Mouse (Mus musculus) liver, adult 2 months (tissue): ENCODE data around the gene Cacnb4. TPM values are rescaled to one million over a fixed set of nuclear protein-coding genes. Genes with fewer than 3 reads are reported as not detected.

Source experiments
- DNase-seq: peaks from one replicate; pipeline ENCODE4 v3.0.0-alpha.2; 2011; ENCODE audit warnings: low read depth, low spot score; ENCODE audit errors: extremely low read depth
- H3K27ac ChIP-seq: fragments of 200-500 bp; replicated peaks from 2 replicates; pipeline ENCODE4 v1.5.1; 2012; ENCODE audit warnings: low read depth, mild to moderate bottlenecking, control low read depth, inconsistent platforms, low read length; ENCODE audit not compliant: insufficient read depth
- H3K27me3 ChIP-seq: fragments of 200-500 bp; 2 replicates; pipeline ENCODE4 v1.6.1; 2012; ENCODE audit warnings: mild to moderate bottlenecking, moderate library complexity, low read length, inconsistent platforms; ENCODE audit not compliant: control insufficient read depth, insufficient read depth
- H3K36me3 ChIP-seq: fragments of 200-500 bp; 2 replicates; pipeline ENCODE4 v1.6.1; 2012; ENCODE audit warnings: low read length, inconsistent platforms; ENCODE audit not compliant: control insufficient read depth, insufficient read depth
- H3K4me1 ChIP-seq: fragments of 200-500 bp; 2 replicates; pipeline ENCODE4 v1.6.1; 2011; ENCODE audit warnings: low read length; ENCODE audit not compliant: control insufficient read depth, insufficient read depth
- H3K4me3 ChIP-seq: fragments of 200-500 bp; 2 replicates; pipeline ENCODE4 v1.5.1; 2011; ENCODE audit warnings: low read depth, mild to moderate bottlenecking, control low read depth, low read length, moderate library complexity; ENCODE audit not compliant: insufficient read depth
- H3K79me2 ChIP-seq: fragments of 200-500 bp; 2 replicates; pipeline ENCODE4 v1.6.1; 2012; ENCODE audit warnings: inconsistent platforms, mild to moderate bottlenecking, low read length, moderate library complexity; ENCODE audit not compliant: control insufficient read depth, insufficient read depth
- H3K9ac ChIP-seq: fragments of 200-500 bp; 2 replicates; pipeline ENCODE4 v1.6.1; 2012; ENCODE audit warnings: low read depth, mild to moderate bottlenecking, control low read depth, inconsistent platforms, low read length
- CTCF ChIP-seq: fragments of 200-500 bp; IDR thresholded peaks from 2 replicates; pipeline ENCODE4 v1.5.1; 2011; ENCODE audit warnings: low read depth, low read length, control low read depth
- POLR2A ChIP-seq: fragments of 200-500 bp; IDR thresholded peaks from 2 replicates; pipeline ENCODE4 v1.6.1; 2011; ENCODE audit warnings: low read length, control low read depth; ENCODE audit not compliant: insufficient read depth; ENCODE audit errors: extremely low read depth
- WGBS: fragments of 180-500 bp; shearing (Covaris S2); methylation state at CpG from one replicate; pipeline ENCODE4 v1.1.7; 2018; 5-methylcytosine and 5-hydroxymethylcytosine counted together
- polyA plus RNA-seq: library from polyadenylated mRNA; depleted of rRNA; stranded (reverse); fragments of >200 nt; gene quantifications from 2 replicates; pipeline ENCODE4 v1.2.3, GENCODE M21; 2012
- total RNA-seq: library from RNA; depleted of rRNA; stranded (reverse); fragments of >200 nt; gene quantifications from 2 replicates; pipeline ENCODE4 v1.2.3, GENCODE M21; 2014

Cacnb4 gene
- total and polyA plus RNA-seq, 2 experiments, result 0.01 TPM; not detected in 1

DNA sequence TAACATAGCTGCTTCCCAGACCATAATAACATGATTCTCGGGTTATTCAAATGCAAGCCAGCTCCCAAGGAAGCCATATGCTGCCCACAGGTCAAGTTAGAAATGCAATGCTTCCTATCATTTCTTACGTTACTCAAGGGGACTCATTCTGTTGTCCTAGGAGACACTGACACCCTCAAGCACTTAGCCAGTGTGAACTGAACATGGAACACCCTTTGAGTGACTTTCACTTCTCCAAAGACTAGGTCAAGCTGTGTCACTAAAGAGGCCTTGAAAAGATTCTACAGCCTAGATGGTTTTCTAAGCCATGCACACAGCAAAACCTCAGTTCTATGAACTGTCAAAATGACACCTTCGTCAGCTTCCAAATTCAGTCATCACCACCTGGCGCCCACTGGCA, 98.9 kb downstream of the Cacnb4 start:
- WGBS, result 81% methylated on average over 4 of the region's 4 CpGs
- no peaks in the 10 kb centered on the region for H3K36me3 ChIP-seq

DNA sequence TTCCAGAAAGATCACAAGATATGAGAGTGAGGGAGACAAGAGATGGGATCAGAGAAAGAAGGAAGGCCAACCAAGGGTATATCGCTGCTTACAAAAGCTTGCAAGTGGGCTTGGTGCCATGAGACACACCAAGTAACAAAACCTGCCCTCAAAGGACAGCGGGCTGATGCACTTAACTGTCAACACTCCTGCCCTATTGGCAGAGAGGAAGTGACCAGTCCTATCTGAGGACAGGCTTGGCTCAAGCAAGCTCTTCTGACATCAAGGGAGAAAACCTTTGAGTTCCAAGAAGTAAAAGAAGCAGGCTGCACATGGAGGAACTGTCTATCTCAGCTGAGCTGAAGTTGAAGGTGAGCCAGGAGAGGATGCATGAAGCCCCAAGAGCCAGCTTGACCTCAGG, 100.1 kb downstream of the Cacnb4 start:
- TF ChIP-seq CTCF (no peak), POLR2A (no peak)
- 31% methylated on average over 2 of the region's 2 CpGs for WGBS
- H3K9ac ChIP-seq, result no peak overlapping the region
- peaks cover 19% of the 10 kb centered on the region for H3K4me1 ChIP-seq
- peak overlapping the region; percentile 53 for H3K27ac ChIP-seq
- H3K27me3 ChIP-seq, result no peaks in the 10 kb centered on the region
- H3K36me3 ChIP-seq, result no peaks in the 10 kb centered on the region
- H3K79me2 ChIP-seq, result no peaks in the 10 kb centered on the region
- no peak overlapping the region for H3K4me3 ChIP-seq
- DNase-seq, result peak; percentile 68

More for the DNA sequence above, 98.9 kb downstream of the Cacnb4 start:
- no peaks in the 10 kb centered on the region for H3K79me2 ChIP-seq
- TF ChIP-seq POLR2A, result no peak
- TF ChIP-seq CTCF, result no peak
- peak; percentile 40 for DNase-seq
- no peak overlapping the region for H3K4me3 ChIP-seq
- H3K4me1 ChIP-seq, result peaks cover 19% of the 10 kb centered on the region
- no peak overlapping the region for H3K9ac ChIP-seq
- 0 out of 2 replicates have a peak overlapping the region, but pooled peaks have one; percentile 6 for H3K27ac ChIP-seq
- no peaks in the 10 kb centered on the region for H3K27me3 ChIP-seq

DNA sequence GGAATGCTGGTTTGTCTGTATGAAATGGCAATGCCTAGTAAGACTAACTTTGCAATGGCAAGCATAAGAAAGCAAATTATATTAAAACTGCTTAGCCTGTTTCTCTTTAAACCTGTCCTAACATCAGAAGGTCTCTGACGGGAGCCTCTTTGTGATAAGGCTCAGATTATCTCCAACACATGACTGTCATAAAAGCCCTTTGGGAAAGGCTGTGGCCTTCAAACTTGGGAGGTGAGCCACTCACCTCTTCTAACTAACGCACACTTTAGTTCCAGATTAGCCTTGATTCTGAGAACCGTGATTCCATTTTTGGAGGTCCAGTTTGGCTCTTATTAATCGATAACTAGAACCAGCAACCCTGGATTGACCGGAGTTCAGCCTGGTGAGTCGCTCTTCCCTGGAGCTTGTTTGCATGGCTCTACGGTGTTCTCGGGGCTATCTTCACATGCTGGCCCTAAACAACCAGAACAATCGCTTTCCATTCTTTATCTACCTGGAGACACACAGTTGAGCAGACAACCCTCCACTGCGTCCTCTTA, 100.9 kb downstream of the Cacnb4 start:
- Histone ChIP-seq H3K9ac (no peak overlapping the region), H3K36me3 (no peaks in the 10 kb centered on the region), H3K27ac (peak overlapping the region; percentile 67), H3K4me1 (peaks cover 19% of the 10 kb centered on the region), H3K79me2 (no peaks in the 10 kb centered on the region), H3K27me3 (no peaks in the 10 kb centered on the region), H3K4me3 (peak overlapping the region; percentile 18; the same call in 1 of the 2 replicates)
- WGBS, result 29% methylated on average over 10 of the region's 10 CpGs
- DNase-seq, result peak; percentile 92
- TF ChIP-seq CTCF, result no peak
- no peak for TF ChIP-seq POLR2A

DNA sequence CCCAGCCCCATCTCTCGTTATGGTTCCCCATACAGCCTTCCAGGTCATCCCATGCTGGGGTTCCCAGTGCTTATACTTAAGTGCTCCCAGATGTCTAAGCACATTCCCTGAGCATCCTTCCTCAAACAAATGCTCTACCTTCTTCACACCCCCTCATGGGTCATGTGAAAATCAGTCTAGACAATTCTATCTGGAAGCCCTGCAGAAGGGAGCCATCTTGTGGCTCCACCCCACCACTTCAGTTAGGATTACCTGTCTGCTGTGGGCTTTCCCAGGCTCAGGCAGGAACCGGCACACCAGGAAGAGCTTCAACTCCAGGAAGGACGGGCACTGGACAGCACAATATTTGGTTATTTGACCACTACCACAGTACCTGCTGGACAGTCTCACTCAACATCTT, 101.7 kb downstream of the Cacnb4 start:
- Histone ChIP-seq H3K4me3 (no peak overlapping the region), H3K27me3 (no peaks in the 10 kb centered on the region), H3K27ac (no peak overlapping the region), H3K9ac (no peak overlapping the region), H3K79me2 (no peaks in the 10 kb centered on the region), H3K36me3 (no peaks in the 10 kb centered on the region), H3K4me1 (peaks cover 19% of the 10 kb centered on the region)
- WGBS, result 70% methylated on average over 3 of the region's 3 CpGs
- DNase-seq, result peak; percentile 17
- TF ChIP-seq CTCF, result peak; percentile 44
- TF ChIP-seq POLR2A, result no peak

DNA sequence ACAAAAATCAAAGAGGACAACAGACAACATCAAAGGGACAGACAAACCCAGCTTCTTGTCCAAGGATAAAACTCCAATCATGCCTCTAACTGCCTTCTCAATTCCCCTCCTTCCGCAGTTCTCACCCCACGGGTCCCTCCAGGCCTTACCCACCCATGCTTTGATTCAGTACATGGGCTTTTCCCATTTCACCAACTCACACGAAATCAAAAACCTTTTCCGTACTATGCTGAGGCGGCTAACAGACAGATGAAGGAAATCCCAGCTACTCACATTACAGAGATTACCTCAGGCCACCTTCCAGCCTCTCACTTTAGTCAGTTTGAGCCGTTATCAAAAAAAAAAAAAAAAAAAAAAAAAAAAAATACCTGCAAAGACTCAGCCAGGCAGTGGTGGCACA, 104.4 kb downstream of the Cacnb4 start:
- no peaks in the 10 kb centered on the region for H3K79me2 ChIP-seq
- WGBS, result 95% methylated on average over 6 of the region's 6 CpGs
- no peak overlapping the region for H3K4me3 ChIP-seq
- H3K27ac ChIP-seq, result no peak overlapping the region
- TF ChIP-seq POLR2A (no peak), CTCF (no peak)
- H3K27me3 ChIP-seq, result no peaks in the 10 kb centered on the region
- no peaks in the 10 kb centered on the region for H3K36me3 ChIP-seq
- DNase-seq, result no peak
- no peak overlapping the region for H3K9ac ChIP-seq
- peaks cover 9% of the 10 kb centered on the region for H3K4me1 ChIP-seq

DNA sequence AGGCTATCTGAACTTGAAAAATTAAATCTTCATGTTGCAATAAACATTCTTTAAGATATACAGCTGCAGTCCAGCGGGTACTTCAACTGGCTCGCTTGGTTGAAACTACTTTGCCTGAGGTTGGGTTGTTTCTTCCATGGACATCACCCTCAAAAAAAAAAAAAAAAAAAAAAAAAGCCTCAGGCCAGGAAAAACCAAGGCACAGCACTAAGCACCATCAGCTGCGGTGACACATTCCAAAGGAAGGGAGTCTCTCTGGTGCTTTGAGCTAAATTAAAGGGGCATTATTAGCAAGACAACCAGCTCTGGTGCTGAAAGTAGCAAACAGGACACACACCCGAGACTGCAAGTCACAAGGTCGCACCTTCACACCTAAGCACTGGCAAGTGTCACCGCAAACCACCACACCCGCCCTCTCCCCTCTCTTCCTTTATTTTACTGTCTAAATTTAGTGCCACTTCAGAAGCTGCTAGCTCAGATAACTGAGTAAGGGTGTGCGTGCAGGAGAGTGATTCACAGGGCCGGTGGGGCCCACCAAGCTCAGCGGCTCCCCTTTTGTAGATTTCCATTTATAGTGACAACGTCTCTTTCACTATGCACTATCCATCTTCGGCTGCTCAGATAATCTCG, 105.2 kb downstream of the Cacnb4 start:
- Histone ChIP-seq H3K79me2 (no peaks in the 10 kb centered on the region), H3K27ac (no peak overlapping the region), H3K27me3 (no peaks in the 10 kb centered on the region), H3K36me3 (no peaks in the 10 kb centered on the region), H3K4me1 (peaks cover 2% of the 10 kb centered on the region), H3K9ac (no peak overlapping the region), H3K4me3 (no peak overlapping the region)
- DNase-seq, result no peak
- no peak for TF ChIP-seq POLR2A
- 91% methylated on average over 13 of the region's 13 CpGs for WGBS
